Mouse (Mus musculus): ENCODE measurements around the gene Tmod3. TPM values are rescaled to one million over a fixed set of nuclear protein-coding genes. Genes with fewer than 3 reads are reported as not detected.

The Tmod3 gene
- total and polyA plus RNA-seq, 2 experiments from 2014 or later = 33.5 to 76.5 TPM

- no peaks in the 10 kb centered on the region for H3K27me3 ChIP-seq (ENCODE audit: insufficient read depth, low read length)
- TF ChIP-seq CTCF (IDR thresholded peaks at IDR 0.05; ENCODE audit: low read depth) = no peak
- peaks cover 3% of the 10 kb centered on the region; the same call in 1 of the 2 replicates for H3K36me3 ChIP-seq (ENCODE audit: insufficient read depth, low read length)
- ATAC-seq (no peak), DNase-seq (ENCODE audit: low spot score) (no peak)
- H3K4me2 ChIP-seq (ENCODE audit: low read depth, low read length) = no peak overlapping the region
- no peaks in the 10 kb centered on the region for H3K9me3 ChIP-seq (ENCODE audit: low read length)
- WGBS = 51% methylated on average over 6 of the region's 6 CpGs
- H3K27ac ChIP-seq = no peak overlapping the region
- H3K4me3 ChIP-seq (ENCODE audit: low read length) = no peak overlapping the region
- H3K9ac ChIP-seq (replicated peaks; ENCODE audit: low read length) = no peak overlapping the region
- H3K4me1 ChIP-seq (ENCODE audit: insufficient read depth, low read length) = no peaks in the 10 kb centered on the region
Measured at GRCm38 (mm10) chr9:75523646-75524045, 35.8 kb downstream of the Tmod3 start.

DNA sequence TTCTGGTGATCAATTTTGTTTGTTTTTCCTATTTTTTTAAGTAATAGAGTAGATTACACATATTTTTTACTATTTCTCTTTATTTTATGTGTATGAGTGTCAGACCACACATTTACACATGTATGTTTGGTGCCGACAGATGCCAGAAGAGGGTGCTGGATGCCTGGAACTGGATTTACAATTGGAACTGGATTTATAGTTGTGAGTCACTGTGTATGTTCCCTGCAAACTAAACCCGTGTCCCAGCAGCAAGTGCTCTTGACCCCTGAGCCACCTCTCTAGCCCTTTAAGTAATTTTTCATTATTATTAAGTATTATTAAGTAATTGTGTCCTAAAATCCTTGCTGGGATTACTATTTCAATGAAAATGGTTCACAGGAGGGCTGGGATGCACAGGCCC lies 37.2 kb downstream of the Tmod3 start:
- no peaks in the 10 kb centered on the region; the same call in 1 of the 2 replicates for H3K36me3 ChIP-seq (ENCODE audit: insufficient read depth, low read length)
- DNase-seq (ENCODE audit: low spot score) (no peak), ATAC-seq (no peak)
- WGBS = 74% methylated on average over 2 of the region's 2 CpGs
- H3K27ac ChIP-seq = no peak overlapping the region; the same call in 1 of the 2 replicates
- no peak overlapping the region for H3K4me3 ChIP-seq (ENCODE audit: low read length)
- no peak overlapping the region for H3K9ac ChIP-seq (replicated peaks; ENCODE audit: low read length)
- TF ChIP-seq CTCF (IDR thresholded peaks at IDR 0.05; ENCODE audit: low read depth) = no peak
- H3K4me1 ChIP-seq (ENCODE audit: insufficient read depth, low read length) = no peaks in the 10 kb centered on the region
- no peaks in the 10 kb centered on the region for H3K27me3 ChIP-seq (ENCODE audit: insufficient read depth, low read length)
- H3K9me3 ChIP-seq (ENCODE audit: low read length) = no peaks in the 10 kb centered on the region
- no peak overlapping the region for H3K4me2 ChIP-seq (ENCODE audit: low read depth, low read length)

GRCm38 (mm10) chr9:75521788-75522187 lies 37.7 kb downstream of the Tmod3 start:
- no peak overlapping the region for H3K9ac ChIP-seq (replicated peaks; ENCODE audit: low read length)
- H3K4me3 ChIP-seq (ENCODE audit: low read length) = no peak overlapping the region
- peak; percentile 81 for DNase-seq (ENCODE audit: low spot score)
- H3K27me3 ChIP-seq (ENCODE audit: insufficient read depth, low read length) = no peaks in the 10 kb centered on the region
- H3K36me3 ChIP-seq (ENCODE audit: insufficient read depth, low read length) = no peaks in the 10 kb centered on the region; the same call in 1 of the 2 replicates
- no peak overlapping the region for H3K27ac ChIP-seq
- ATAC-seq = peak; percentile 84
- no peaks in the 10 kb centered on the region for H3K9me3 ChIP-seq (ENCODE audit: low read length)
- no peak overlapping the region for H3K4me2 ChIP-seq (ENCODE audit: low read depth, low read length)
- TF ChIP-seq CTCF (IDR thresholded peaks at IDR 0.05; ENCODE audit: low read depth) = peak; percentile 78
- WGBS = 51% methylated on average over 4 of the region's 4 CpGs
- no peaks in the 10 kb centered on the region for H3K4me1 ChIP-seq (ENCODE audit: insufficient read depth, low read length)

- H3K27ac ChIP-seq = no peak overlapping the region
- ATAC-seq (no peak), DNase-seq (ENCODE audit: low spot score) (no peak)
- H3K27me3 ChIP-seq (ENCODE audit: insufficient read depth, low read length) = no peaks in the 10 kb centered on the region
- H3K4me2 ChIP-seq (ENCODE audit: low read depth, low read length) = no peak overlapping the region
- 94% methylated on average over 8 of the region's 8 CpGs for WGBS
- no peak overlapping the region for H3K9ac ChIP-seq (replicated peaks; ENCODE audit: low read length)
- no peak for TF ChIP-seq CTCF (IDR thresholded peaks at IDR 0.05; ENCODE audit: low read depth)
- no peaks in the 10 kb centered on the region; the same call in 1 of the 2 replicates for H3K36me3 ChIP-seq (ENCODE audit: insufficient read depth, low read length)
- no peaks in the 10 kb centered on the region for H3K4me1 ChIP-seq (ENCODE audit: insufficient read depth, low read length)
- H3K9me3 ChIP-seq (ENCODE audit: low read length) = no peaks in the 10 kb centered on the region
- H3K4me3 ChIP-seq (ENCODE audit: low read length) = no peak overlapping the region
Measured at GRCm38 (mm10) chr9:75520940-75521339, 38.5 kb downstream of the Tmod3 start.

- no peak for TF ChIP-seq CTCF (IDR thresholded peaks at IDR 0.05; ENCODE audit: low read depth)
- no peak overlapping the region for H3K9ac ChIP-seq (replicated peaks; ENCODE audit: low read length)
- no peaks in the 10 kb centered on the region for H3K27me3 ChIP-seq (ENCODE audit: insufficient read depth, low read length)
- H3K4me3 ChIP-seq (ENCODE audit: low read length) = no peak overlapping the region
- H3K36me3 ChIP-seq (ENCODE audit: insufficient read depth, low read length) = no peaks in the 10 kb centered on the region; the same call in 1 of the 2 replicates
- ATAC-seq = no peak
- H3K27ac ChIP-seq = no peak overlapping the region
- no peak for DNase-seq (ENCODE audit: low spot score)
- H3K4me2 ChIP-seq (ENCODE audit: low read depth, low read length) = no peak overlapping the region
- no peaks in the 10 kb centered on the region for H3K4me1 ChIP-seq (ENCODE audit: insufficient read depth, low read length)
- 76% methylated on average over 3 of the region's 3 CpGs for WGBS
- no peaks in the 10 kb centered on the region for H3K9me3 ChIP-seq (ENCODE audit: low read length)
Measured at GRCm38 (mm10) chr9:75517751-75518150, 41.7 kb downstream of the Tmod3 start.

- DNase-seq (ENCODE audit: low spot score) = peak; percentile 81
- Histone ChIP-seq H3K9me3 (ENCODE audit: low read length) (no peaks in the 10 kb centered on the region), H3K36me3 (ENCODE audit: insufficient read depth, low read length) (no peaks in the 10 kb centered on the region; the same call in 1 of the 2 replicates), H3K27ac (no peak overlapping the region), H3K4me3 (ENCODE audit: low read length) (no peak overlapping the region), H3K9ac (replicated peaks; ENCODE audit: low read length) (no peak overlapping the region), H3K4me1 (ENCODE audit: insufficient read depth, low read length) (no peaks in the 10 kb centered on the region), H3K4me2 (ENCODE audit: low read depth, low read length) (no peak overlapping the region), H3K27me3 (ENCODE audit: insufficient read depth, low read length) (no peaks in the 10 kb centered on the region)
- WGBS = 64% methylated on average over 12 of the region's 12 CpGs
- peak; percentile 86 for ATAC-seq
- peak; percentile 84 for TF ChIP-seq CTCF (IDR thresholded peaks at IDR 0.05; ENCODE audit: low read depth)
Measured at GRCm38 (mm10) chr9:75515464-75516113, 43.9 kb downstream of the Tmod3 start.
